Mouse (Mus musculus) kidney, postnatal 4 days (tissue): ENCODE results near the gene Tmem35b.

ENCODE experiments used
- DNase-seq, 2 experiments: peaks; one replicate each; pipeline ENCODE4 v3.0.0; 2021; ENCODE audit warnings: mixed read lengths in 2 of 2

Gene Tmem35b

DNA sequence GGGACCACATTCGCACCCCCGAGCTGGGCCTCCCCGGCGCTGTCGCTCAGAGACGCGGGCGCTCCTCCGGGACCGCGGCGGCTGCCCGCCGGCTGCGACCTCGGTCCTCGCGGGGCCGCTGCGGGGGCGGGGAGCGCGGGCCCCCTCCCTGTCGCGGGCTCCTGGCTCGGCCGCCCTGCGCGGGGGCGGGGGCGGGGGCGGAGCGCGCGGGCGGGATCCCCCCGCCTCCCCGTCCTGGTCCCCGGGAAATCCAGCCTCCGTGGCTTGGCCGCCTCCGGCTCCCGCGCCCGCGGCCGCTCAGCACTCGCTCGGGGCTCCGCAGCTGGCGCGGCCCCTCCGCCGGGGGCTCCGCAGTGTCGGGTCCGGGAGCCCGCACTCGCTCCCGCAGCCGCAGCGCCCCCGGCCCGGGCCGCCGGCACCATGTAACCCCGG lies 45.4 kb downstream of the Tmem35b start, which contains the start of gene Dlgap3:
Gene Dlgap3, plus strand, starts transcription at position 291 of the 432 bp plus-strand sequence.
- peak; percentile 51 to 61 for DNase-seq

GRCm38 (mm10) chr4:127169346-127170221 lies 46.1 kb downstream of the Tmem35b start:
- peak; percentile 22 to 33 for DNase-seq

DNA sequence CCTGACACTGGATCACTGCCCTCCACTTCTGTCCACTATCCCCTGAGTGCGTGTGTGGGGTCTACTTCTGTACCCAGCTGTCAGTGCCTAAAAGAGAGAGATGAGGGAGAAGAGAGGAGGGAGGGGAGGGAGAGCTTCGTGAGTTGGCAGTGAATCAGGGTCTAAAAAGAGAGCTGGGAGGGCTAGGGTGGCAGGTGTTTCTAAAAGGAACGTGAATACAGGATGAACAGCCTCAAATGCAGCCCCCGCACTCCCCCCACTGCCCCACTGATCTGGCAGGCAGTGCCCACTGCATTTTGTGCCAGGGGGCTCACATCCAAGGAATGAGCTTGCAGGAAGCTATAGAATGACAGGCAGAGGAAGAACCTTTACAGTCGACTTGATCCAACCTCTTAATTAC lies 47.4 kb downstream of the Tmem35b start:
- DNase-seq, result no peak

DNA sequence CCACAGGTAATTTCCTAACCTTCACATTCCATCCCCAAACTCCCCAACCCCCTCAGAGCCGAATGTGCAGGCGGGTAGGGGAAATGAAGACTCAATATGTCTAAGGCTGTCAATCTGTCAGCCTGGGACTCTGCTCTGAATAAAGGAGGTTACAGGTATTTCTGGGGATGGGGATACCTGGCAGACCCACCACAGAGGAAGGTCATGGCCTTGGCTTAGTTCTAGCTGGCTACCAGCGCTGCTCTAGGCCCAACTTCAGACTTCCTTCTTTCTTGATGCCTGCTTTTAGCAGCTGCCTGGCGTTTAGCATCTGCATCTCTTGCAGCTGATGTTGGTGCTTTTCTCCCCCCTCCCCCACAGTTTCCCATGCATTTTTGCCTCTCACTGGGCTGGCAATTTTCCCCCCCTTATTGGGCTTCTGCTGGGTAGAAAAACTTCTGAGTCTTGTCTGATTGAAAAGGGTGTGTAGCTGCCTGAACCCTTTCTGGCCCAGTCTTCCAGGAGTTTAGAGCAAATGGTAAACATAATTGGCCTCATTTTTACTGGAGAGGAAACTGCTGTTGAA lies 47.9 kb downstream of the Tmem35b start:
- no peak for DNase-seq

DNA sequence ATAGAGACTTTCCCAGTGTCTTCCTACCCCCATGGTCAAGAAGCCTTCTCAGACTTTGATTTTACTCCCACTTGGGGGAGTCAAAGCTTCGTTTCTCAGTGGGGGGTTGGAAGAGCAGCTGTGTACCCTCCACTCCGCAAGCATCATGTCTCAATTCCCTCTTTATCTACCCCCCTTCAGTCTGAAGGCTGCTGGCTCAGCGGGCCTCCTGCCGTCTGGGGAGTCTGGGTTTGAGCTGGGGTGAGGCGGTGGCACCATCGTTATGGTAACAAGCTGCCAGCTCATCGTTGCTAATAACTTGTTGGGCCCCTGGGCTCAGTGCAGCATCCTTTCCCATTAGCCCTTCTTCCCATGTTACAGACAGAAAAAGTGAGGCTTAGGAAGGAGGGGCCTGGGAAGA lies 48.6 kb downstream of the Tmem35b start:
- DNase-seq, result no peak

GRCm38 (mm10) chr4:127172614-127173013 lies 49.1 kb downstream of the Tmem35b start:
- no peak for DNase-seq

DNA sequence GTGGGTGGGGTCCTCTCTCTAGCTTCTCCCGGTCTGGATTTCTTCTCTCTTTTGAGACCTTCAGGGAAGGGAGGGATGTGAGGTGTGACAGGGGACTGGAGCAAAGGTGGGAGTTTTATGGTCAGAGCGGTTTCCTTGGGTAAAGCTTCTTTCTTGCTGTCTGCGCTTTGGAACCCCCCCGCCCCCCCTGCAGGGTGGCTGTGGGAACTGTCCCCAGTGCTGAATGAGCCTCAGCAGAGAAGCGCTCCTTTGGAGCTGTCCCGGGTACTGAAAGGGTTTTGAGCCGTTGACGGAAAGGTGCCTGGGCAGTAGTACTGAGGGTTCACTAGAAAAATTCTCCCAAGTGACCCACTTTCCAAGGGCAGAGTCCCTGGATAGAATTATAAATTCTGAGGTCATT lies 50.0 kb downstream of the Tmem35b start:
- DNase-seq, result peak; percentile 89 to 90

DNA sequence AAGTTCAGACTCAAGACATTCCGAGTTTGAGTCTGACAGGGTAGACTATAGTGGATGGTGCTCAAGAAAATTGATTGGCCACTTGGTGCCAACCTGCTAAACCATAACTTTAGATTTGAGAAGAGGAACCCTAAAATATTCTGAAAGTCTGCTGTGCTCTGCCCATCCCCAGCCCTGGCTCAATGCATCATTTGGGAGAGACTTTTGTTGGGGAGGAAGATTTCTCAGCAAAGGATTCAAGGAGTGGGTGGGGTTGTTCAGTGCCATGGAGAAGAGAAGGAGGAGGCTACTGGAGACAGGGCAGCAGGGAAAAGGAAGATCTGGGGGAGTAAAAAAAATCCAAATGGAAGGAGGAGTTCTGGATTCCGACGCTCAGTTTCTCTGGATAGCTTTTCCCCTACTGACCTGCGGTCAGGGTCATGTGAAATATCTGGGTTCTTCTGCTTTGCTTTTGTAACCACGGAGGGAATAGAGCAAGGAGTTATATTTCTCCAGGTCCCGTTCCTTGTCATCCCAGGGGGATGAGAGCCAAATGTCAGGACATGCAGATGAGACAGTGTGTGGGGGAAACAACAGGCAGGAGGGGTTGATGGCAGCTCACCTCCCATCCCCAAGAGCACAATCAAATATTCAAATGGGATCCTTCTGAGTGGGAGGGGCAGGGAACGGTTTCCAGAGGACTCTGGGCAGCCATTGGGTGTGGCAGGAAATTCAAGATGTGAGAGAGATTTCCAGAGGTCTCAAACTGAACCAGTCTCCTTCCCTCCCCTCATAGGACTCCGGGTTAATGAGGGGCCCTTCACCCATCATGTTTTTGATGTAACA lies 50.8 kb downstream of the Tmem35b start:
- no peak for DNase-seq

GRCm38 (mm10) chr4:127174900-127175278 lies 51.4 kb downstream of the Tmem35b start:
- no peak for DNase-seq

DNA sequence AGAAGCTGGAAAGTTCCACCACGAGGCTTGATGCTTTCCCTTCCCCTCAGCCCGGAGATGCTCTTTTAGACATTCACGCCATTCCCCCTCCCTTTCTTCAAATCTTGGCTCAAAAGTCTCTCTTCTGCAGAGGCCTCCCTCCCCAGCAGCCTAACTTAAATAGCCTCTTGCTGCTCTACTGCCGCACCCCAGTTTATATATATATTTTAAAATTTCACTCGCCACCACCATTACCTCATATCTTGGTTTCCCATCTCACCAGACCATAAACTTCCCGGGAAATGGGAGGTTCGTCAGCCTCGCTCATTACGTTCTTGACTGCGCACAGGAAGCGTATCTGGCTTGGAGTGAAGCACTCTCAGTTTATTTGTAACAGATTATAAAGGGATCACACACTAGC lies 54.5 kb downstream of the Tmem35b start:
- DNase-seq, result no peak

DNA sequence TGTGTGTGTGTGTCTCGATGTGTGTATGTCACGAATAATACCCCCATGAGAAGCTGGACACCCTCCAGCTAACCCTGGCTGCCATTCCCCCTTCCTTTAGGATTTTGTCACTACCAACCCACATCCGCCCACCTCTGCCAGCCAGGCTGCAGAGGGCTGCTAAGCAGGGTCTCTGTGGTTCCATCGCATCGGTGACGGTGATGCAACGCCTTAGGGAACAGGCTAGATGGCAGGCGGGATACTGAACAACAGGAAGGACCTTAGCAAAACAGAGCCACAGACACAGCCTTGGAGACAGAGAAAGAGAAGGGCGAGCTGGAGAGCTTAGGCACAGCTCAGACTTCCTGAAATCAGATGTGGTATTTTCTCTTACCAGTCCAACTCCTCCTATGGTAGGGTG lies 55.2 kb downstream of the Tmem35b start:
- no peak for DNase-seq
